Mouse (Mus musculus): ENCODE measurements around the gene Tenm1.

Tenm1 gene

DNA sequence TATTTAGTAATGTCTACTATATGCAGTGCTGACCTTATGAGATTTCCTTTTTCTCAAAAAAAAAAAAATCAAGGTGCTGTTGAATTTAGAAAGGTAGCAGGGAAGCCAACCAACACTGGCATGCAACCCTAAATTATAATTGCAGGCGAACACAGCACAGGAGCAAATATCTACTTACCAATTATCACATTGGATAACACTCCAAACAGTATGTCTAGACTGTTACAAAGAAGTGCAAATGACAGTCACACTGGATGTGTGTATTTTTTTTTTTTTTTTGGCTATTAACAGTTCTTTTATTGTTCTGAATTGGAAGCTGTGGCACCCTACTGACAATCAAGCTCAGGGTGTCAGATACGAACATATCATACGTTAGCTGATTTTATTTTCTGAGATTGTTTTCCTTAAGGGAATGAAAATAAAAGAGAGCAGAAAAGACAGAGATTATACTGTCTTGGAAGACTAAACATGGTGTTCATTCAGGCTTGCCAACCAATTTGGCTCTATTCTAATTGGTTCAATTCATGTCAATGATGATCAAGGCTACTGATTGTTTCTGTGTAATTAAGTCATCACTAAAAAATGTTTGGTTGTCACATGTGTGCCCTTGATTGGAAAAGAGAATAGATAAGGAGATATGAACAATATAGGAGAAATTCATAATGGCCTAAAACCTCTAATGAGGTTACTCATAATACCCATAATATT, 710.7 kb downstream of the Tenm1 start:
- DNase-seq: no peak

DNA sequence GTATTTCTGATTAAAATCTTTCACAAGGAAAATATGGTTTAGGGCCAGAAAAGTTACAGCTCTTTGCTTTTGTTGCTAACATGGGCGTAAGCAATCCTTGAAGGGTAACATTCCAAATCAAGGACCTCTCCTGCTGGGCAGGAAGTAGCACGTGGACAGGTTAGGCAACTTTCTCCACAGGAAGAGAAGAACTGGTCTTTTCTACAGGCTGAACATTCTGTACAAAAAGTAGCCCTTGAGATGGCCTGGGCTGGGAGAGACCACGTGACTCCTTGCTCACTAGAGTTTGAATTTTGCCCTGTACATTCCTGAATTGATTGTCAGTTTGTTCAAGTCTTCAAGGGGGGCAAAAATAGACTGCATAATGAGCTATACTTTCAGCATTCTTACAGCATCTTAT, 728.6 kb downstream of the Tenm1 start:
- DNase-seq: no peak

DNA sequence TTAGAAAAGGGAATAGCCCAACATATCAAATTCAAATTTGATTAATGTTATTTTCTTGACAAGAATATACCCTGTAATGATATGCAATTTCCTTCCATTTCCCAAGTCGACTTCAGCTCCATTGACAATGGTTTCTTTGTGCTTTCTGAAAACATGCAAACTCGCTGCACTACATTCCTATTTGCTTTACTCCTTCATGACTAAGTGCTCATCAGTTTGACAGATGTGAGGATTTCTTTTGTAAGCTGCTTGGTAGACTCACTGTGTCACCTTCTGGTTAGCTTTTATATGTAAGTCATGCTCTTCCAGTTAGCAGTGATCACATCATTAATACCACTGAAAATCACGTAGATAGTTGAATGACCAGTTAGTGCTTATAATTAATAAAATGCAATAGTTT, 781.8 kb downstream of the Tenm1 start:
- no peak for DNase-seq

DNA sequence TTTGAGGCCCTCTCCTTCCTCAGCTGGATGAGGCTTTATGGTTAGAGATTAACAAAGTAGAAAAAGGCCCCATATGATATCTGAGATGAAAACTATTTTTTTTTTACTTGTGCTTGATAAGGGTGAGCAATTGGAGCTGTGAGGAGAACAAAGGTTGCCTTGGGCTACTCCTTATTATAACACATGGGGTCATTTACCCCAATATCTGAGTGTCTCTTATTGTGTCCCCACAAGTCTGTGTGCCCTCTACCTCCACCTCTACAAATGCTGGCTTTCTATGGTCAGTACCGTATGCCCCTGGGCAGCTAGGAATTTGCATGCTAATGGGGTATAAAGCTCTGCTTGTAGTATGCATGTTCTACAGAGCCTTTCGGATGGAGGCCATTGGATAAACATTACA, 848.4 kb downstream of the Tenm1 start:
- DNase-seq: no peak

DNA sequence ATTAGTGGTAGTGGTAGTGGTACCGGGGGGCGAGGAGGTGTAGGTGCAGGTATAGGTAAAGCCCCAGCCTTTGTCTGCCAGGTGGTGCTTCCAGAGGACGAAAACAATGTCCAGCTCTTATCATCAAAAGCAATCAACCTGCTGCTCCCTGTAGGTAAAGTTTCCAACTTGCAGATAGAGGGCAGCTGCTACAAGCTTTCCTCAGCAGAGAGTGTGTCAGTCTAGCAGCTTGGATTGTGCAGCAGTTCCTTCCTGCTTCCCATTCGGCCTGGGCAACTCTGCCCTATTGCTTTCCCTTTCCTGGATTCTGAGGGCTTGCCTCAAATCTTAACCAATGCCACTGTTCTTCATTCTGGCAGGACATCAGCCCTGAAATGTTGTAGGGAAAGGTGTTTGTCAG, 870.2 kb downstream of the Tenm1 start:
- DNase-seq: no peak

DNA sequence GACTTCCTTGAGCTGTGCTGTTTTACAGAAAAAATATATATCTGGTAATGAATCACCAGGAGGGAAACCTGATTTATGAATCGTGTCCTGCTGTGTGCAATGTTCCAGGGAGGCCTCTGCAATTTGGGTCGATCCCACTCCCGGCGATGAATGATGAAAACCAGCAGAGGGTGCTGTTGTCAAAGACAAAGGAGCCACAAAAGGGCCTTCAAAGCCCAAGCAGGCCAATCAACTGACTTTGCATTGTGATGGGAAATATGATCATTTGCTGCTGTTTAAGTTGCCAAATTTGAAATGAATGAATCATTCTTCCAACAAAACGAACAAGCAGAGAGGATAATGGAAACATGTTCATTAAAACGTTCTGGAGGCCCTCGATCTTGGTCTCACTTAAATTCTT, 871.6 kb downstream of the Tenm1 start:
- DNase-seq: peak; percentile 54

DNA sequence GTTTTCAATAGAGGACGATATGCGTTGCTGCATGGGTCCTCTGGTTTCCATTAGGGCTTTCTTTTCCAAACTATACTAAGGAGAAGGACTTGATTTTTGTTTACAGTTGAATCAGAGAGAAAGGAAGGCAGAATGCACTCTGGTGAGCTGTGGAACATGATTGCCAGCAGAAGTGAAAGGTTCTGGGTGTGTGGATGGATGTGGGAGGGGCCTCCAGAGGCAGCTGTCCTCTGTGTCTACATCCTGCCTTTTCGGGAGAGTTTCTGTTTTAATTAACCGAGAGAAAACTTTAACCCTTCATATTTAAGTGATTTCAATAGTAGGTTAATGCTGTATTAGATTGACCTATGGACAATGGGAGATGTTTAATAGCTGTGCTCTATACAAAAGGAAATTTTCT, 880.4 kb downstream of the Tenm1 start:
- DNase-seq: peak; percentile 34

DNA sequence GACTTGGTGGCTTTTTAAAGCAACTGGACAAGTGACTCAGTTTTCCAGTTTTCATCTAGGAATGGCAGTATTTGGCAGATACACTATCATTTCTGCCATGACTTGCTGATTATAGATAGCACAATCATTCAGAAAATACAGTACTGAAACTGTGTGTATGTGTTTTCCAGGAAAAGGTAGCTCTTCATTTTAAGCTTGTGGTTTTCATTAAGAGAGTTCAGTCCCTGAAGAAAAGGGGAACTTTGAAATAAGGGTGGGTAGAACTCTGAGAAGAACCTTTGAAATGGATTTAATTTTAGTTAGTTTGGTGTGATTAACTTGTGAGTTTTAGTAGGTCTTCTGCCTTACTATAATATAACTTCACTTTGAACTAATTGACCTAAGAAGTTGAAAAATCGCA, 883.9 kb downstream of the Tenm1 start:
- DNase-seq: no peak

DNA sequence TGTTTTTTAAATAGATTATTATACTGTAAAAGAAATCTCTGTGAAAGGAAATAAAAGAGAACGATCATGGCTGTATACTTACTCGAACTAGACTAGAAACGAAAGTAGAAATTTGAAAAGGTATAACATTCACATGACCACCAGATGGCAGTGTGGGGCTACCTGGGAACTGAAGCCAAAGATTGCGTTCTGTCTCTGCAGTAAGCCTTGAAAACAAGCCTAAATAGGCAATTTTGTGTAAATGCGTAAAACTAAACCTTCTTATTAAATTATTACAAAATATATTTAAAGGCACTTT, 888.2 kb downstream of the Tenm1 start:
- peak; percentile 84 for DNase-seq

DNA sequence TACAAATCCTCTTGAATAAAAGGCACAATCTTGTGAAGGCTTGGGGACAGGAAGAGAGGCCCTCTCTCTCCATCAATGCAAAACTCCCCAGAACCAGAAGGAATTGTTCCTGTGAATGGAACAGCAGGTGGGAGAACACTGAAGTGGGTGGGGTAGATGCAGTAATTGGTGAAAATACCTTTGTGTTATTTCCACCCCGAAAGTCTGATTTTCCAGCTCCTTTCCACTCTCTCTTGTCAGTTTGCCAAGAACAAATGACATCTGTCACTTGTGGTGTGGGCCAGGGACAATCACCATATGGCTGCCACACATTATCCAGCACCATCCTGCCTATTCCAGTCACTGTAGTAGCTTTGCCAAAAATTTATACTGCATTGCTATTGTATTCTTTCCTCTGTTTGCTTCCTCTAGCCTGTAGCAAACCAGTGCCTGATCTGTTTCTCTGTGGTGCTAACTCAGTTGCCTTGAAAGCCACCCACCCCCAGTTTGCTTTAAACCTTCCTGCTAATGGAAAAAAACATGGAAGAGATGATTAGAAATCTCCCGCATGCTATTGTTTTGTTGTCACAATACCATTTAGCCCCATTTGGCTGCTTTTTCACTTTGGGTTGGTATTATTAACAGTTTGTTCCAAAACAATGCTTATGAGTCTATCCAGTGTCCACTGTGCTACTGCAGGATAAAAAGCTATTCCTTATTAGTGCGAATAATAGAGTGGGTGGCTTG, 888.7 kb downstream of the Tenm1 start:
- no peak for DNase-seq

DNA sequence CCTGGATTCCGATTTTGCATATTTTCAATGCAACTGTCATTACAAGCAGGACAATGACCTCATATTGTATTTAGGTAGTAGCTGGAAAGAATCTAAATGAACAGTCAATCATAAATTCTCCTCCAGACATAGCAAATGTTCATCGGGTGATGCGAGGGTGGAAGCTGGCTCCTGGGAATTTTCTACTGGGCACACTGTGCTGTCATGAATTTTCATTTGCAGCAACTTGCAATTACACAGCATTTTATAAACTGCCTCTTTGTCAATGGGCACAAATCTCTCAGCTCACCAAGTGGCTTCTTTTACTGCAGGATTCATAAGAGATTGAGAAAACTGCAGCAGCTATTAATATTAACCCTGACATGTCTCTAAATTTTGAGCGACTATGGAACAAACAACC, 898.2 kb downstream of the Tenm1 start:
- DNase-seq: no peak

DNA sequence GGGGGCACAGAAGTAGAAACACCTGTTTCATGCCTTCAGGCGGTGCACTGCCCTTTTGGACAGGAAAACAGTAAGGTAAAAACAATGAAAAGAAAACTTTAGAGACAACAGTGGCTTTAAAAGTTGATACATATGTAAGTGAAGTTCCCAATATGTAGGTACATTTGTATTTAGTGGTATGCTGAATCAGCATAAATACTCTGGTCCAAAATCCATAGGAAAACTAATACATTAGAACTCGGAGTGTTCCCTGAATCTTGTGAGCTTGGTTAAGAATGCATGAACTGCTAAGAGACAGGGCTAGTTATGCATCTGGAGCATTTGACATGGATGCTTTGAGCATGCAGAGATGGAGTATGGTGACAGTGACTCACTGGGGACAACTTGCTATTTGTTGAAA, 906.1 kb downstream of the Tenm1 start:
- DNase-seq: no peak

DNA sequence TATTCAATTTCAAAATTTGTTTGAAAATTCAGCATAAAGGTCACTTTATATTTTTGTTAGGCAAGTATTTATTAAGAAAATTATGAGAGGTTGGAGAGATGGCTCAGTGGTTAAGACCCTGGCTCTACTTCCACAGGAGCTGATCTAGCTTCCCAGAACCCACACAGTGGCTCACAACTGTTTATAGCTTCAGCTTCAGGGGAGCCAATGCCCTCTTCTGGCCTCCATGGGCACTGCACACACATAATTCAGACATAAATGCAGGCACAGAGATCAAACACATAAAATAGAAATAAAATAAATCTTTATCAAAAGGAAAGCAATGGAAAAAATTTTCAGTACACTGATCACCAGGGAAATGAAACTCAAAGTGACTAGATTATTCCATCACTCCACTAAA, 916.4 kb downstream of the Tenm1 start:
- peak; percentile 69 for DNase-seq

DNA sequence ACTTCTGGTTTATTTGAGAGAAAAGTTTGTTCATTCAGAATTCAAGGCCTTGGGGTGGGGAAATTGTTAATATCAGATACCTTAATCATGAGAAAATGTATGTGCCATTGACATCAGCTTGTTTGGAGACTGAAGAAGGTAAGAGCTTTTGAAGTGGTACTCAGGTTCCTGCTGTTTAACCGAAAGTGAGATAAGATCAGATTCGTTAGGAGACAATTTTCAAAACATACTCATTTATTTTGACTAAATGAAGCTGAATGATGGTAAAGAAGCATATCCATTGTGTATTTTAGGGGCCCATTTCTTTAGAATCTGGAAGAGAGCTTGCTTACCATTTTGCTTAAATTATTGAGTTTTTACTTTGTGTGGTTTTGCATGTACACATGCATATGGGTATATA, 917.8 kb downstream of the Tenm1 start:
- DNase-seq: no peak

DNA sequence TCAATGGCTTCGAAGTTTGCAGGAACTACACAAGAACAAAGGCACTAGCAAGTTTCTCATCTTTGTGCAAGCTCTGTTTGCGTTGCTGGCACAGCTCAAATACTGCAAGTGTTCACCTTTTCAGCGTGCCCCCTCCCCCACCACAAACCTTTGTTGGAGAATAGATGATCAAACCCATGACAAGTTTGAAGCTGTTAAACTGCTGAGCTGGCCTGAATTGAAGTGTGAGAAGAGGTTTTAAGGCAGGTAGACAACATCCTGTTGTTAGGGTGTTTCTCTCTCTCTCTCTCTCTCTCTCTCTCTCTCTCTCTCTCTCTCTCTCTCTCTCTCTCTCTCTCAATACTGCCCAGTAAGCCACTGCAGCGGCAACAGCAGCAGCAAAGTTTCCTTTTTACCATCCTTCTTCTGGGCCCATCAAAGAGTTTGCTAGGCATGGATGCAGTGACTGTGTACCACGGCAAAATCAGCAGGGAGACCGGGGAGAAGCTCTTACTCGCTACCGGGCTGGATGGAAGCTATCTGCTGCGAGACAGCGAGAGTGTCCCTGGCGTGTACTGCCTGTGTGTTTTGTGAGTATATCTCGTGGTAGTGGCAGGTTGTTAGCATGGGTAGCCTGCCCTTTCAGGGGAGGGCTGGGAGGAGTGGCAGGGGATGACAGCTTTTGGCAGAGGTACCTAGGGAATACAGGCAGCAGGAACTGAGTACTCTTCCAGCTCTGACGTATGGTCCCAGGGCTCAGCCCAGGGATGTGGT, 926.5 kb downstream of the Tenm1 start, which contains the start of gene Sh2d1a:
TSS of gene Sh2d1a (plus strand) at position 163 of the 753 bp plus-strand sequence.
- DNase-seq: peak; percentile 83

DNA sequence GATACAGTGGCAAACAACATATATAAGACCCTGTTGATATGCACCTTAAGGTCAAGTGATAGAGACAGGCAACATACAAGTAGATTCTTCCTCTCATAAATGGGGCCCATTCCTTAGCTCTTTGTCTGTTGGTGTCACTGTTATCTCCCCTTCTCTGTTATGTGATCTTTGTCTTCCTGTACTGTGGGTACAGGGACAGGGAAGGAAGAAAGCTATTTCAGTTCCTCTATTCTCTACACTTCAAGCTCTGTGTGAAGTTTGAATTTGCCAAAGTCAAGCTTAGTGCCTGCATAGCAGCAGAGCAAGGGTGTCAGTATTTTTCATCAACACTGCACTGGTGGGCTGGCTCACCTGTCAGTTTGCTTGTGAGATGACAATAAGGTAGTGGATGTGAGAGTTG, 928.4 kb downstream of the Tenm1 start:
- DNase-seq: peak; percentile 20

DNA sequence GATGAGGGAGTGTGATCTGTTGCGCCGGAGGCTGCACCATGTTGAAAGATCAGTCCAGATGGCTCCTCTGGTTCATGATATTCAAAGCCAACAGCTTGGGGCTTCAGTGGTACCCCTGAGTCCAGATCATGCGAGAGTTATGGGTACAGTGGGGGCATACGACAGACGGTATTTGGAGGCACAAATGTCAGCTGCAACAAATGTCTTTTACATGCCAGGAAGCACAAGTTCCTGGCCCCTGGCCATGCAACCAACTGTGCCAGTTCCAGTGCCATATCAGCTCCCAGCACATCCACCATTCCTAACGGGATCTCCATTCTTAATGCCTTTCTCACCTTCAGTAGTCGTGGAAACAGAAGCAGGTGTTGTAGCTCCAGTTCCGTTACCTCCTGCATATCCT, 938.6 kb downstream of the Tenm1 start:
- DNase-seq: no peak

DNA sequence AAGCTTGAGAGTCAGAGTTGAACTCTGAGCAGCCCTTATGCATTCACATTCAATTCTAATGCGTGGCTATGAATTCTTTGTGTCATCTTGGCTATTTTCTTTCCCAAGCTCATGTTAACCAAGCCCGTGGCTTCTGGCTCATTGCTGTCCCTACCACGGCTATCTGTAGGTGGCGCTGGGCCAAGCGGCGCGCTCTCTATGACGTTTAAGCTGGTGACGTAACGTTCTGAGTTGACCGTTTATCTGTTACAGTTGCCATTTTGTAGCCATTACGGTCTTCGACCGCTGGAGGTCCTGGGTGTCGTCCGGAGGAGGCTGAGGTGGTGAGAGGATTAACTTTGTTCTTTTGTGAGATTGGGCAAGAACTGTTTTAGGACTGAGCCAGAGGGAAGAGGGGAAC, 939.5 kb downstream of the Tenm1 start, which contains the start of gene Tex13c2:
TSS of gene Tex13c2 (plus strand) at position 246 of the 400 bp plus-strand sequence.
- no peak for DNase-seq

All from thymus, postnatal 4 days (tissue).